Mouse (Mus musculus) forebrain, embryonic 15.5 days (tissue): ENCODE data around the gene Csk. TPM values are rescaled to one million over a fixed set of nuclear protein-coding genes. Genes with fewer than 3 reads are reported as not detected.
A peak's percentile ranks its signal among the peaks of the same experiment; 100 is the strongest.

Experiments
- ATAC-seq: fragments of 200-750 bp; cut with Nextera tagmentation; replicated peaks from 2 replicates; pipeline ENCODE4 v1.8.0; 2017; ENCODE audit warnings: mild to moderate bottlenecking, moderate TSS enrichment, moderate library complexity
- H3K27ac ChIP-seq: fragments of 300-500 bp; sonication (generic); replicated peaks from 2 replicates; pipeline ENCODE4 v1.5.1; 2015; ENCODE audit warnings: mild to moderate bottlenecking, inconsistent platforms
- H3K27me3 ChIP-seq: fragments of 300-500 bp; sonication (generic); 2 replicates; pipeline ENCODE4 v1.6.1; 2015; ENCODE audit warnings: inconsistent platforms
- H3K36me3 ChIP-seq: fragments of 300-500 bp; sonication (generic); 2 replicates; pipeline ENCODE4 v1.6.1; 2015; ENCODE audit warnings: mild to moderate bottlenecking, inconsistent platforms
- H3K4me1 ChIP-seq: fragments of 300-500 bp; sonication (generic); 2 replicates; pipeline ENCODE4 v1.6.1; 2015; ENCODE audit warnings: inconsistent platforms
- H3K4me2 ChIP-seq: fragments of 300-500 bp; sonication (generic); replicated peaks from 2 replicates; pipeline ENCODE4 v1.6.1; 2015; ENCODE audit warnings: mild to moderate bottlenecking, inconsistent platforms
- H3K4me3 ChIP-seq: fragments of 300-500 bp; sonication (generic); 2 replicates; pipeline ENCODE4 v1.5.1; 2015; ENCODE audit warnings: mild to moderate bottlenecking, inconsistent platforms
- H3K9ac ChIP-seq: fragments of 300-500 bp; sonication (generic); replicated peaks from 2 replicates; pipeline ENCODE4 v1.6.1; 2015; ENCODE audit warnings: mild to moderate bottlenecking, inconsistent platforms
- H3K9me3 ChIP-seq: fragments of 300-500 bp; sonication (generic); 2 replicates; pipeline ENCODE4 v1.6.1; 2016; ENCODE audit warnings: inconsistent platforms
- WGBS: fragments of 180-500 bp; shearing (Covaris S2); methylation state at CpG from one replicate; pipeline ENCODE4 v1.1.7; 2015; ENCODE audit warnings: mixed read lengths; 5-methylcytosine and 5-hydroxymethylcytosine counted together
- polyA plus RNA-seq: library from polyadenylated mRNA; unstranded; fragments of >200 nt; fragmentation: Nextera tagmentation; extraction: Ambion mirVana; gene quantifications from 2 replicates; pipeline ENCODE4 v1.2.1, GENCODE M21; 2015

Gene Csk
- polyA plus RNA-seq, 1 experiment from 2014 or later: 41.7 TPM

DNA sequence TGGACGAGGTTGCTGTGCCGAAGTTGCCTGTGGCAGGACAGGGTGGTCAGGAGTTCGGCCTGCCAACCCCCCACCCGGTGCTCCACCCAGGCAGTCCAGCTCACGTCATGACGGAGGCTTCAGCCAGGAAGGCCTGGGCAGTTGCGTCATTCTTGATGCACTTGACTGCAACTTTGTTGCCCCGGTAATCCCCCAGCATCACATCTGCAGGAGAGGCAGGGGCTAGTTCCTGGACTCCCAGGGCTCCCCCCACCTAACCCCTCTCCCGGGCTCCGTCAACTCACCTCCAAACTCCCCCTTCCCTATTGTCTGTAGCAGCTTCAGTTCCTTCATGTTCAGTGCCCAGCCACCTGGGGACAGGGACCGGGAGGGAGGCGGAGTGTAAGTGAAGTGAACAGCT lies 24.7 kb downstream of the Csk start:
- no peaks in the 10 kb centered on the region for H3K27me3 ChIP-seq
- no peak overlapping the region for H3K27ac ChIP-seq
- no peak overlapping the region for H3K4me3 ChIP-seq
- H3K36me3 ChIP-seq: peaks cover 65% of the 10 kb centered on the region
- no peak overlapping the region for H3K9ac ChIP-seq
- no peak overlapping the region for H3K4me2 ChIP-seq
- WGBS: 90% methylated on average over 12 of the region's 12 CpGs
- H3K9me3 ChIP-seq: no peaks in the 10 kb centered on the region
- H3K4me1 ChIP-seq: peaks cover 6% of the 10 kb centered on the region; the same call in 1 of the 2 replicates
- no peak for ATAC-seq

DNA sequence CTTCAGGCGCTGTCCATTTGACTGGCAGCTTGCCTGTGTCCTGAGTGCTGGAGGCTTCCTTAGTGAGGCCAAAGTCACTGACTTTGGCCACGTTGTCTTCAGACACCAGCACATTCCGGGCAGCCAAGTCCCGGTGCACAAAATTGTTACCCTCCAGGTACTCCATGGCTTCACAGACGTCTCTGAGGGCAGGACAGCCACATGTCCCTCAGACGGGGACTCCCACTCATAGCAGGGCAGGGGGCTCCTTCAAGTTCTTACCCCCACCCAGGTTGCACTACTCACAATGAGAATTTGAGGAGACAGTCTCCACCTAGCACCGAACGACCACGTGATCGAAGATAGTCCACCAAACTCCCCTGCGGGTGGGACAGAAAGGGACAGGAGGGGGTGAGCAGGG lies 25.5 kb downstream of the Csk start:
- H3K4me3 ChIP-seq: no peak overlapping the region
- H3K9me3 ChIP-seq: no peaks in the 10 kb centered on the region
- peaks cover 65% of the 10 kb centered on the region for H3K36me3 ChIP-seq
- no peak for ATAC-seq
- no peak overlapping the region for H3K9ac ChIP-seq
- WGBS: 91% methylated on average over 11 of the region's 11 CpGs
- H3K27ac ChIP-seq: no peak overlapping the region
- H3K27me3 ChIP-seq: no peaks in the 10 kb centered on the region
- no peaks in the 10 kb centered on the region for H3K4me1 ChIP-seq
- H3K4me2 ChIP-seq: no peak overlapping the region

DNA sequence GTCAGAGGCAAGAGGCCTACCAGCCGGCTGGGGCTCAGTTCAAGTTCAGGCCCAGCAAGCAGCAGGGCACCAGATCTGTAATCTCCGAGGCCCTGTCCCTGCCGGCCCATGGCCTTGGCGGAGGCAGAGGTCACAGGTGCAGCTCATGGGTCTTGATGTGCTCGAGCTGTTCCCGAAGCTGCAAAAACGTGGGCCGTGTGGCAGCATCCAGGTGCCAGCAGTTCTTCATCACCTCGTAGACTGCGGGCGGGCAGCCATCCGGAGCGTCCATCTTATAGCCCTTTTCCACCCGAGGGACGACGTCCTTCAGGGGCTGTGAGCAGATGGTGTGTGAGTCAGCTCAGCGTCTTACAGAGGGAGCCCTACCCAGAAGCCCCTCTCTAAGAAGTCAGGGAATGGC lies 26.2 kb downstream of the Csk start:
- Histone ChIP-seq H3K9ac (no peak overlapping the region), H3K9me3 (no peaks in the 10 kb centered on the region), H3K4me1 (no peaks in the 10 kb centered on the region), H3K36me3 (peaks cover 65% of the 10 kb centered on the region), H3K4me2 (no peak overlapping the region), H3K27ac (no peak overlapping the region), H3K4me3 (no peak overlapping the region), H3K27me3 (no peaks in the 10 kb centered on the region)
- ATAC-seq: no peak
- WGBS: 94% methylated on average over 17 of the region's 17 CpGs

DNA sequence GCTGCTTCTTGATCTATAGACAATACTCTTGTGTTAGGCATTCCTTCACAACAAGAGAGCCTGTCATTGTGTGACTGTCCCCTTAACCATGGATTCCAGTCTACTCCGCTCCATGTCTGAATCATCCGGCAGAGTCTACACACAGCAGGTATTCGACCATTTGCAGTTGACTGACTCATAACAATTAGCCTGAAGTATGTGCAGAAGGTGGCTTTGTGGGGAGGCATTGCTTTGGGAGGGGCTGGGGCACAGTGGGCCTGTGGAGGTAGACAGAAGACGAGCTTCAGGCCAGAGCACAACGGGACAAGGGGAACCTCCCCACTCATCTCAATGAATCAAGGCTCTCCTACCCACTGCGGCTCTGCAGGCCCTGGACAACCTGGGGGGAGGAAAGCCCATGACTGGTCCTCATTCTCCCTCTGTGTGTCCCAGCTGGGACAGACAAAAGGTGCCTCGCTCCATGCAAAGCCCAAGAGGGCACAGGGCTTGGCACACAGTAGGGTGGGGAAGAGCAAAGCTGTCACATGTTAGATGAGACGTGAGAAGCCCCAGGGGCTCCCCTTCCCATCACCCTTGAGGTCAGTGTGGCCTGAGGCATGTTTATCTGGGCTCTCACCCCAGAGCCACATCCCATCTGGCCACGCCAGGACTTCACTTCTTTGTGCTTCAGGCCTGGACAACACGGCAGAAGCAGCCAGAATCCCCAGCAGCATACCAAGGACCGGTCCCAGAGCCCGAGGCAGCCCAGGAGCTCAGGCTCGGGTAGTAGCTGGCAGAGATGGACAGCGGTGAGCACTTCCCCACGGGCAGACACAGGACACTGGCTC lies 27.5 kb downstream of the Csk start:
- Histone ChIP-seq H3K27ac (no peak overlapping the region), H3K9ac (no peak overlapping the region)
- WGBS: 73% methylated on average over 15 of the region's 15 CpGs

DNA sequence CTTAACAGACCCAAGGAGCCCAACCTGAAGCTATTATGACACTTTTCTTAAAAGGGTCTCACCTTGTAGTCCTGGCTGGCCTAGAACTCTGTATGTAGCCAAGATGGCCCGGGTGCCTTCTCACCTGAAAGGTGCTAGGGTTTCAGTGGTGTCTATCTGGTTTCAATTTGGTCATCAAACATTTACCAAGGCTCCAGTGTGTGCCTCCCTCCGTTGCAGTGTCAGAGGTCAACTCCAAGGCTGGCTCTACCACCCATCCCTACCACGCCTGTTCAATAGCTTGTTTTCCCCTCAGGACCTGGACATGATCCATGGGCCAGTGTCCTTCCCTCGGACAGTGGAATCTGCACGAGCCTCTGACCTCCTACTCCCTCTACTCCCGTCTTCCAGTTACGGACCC lies 29.1 kb downstream of the Csk start:
- no peak overlapping the region for H3K4me3 ChIP-seq
- no peaks in the 10 kb centered on the region for H3K4me1 ChIP-seq
- no peak overlapping the region for H3K9ac ChIP-seq
- no peaks in the 10 kb centered on the region for H3K9me3 ChIP-seq
- no peaks in the 10 kb centered on the region for H3K27me3 ChIP-seq
- no peak overlapping the region for H3K4me2 ChIP-seq
- no peak for ATAC-seq
- H3K36me3 ChIP-seq: peaks cover 48% of the 10 kb centered on the region
- 90% methylated on average over 7 of the region's 7 CpGs for WGBS
- no peak overlapping the region for H3K27ac ChIP-seq

More for the DNA sequence above, 27.5 kb downstream of the Csk start:
- ATAC-seq: no peak
- Histone ChIP-seq H3K4me1 (no peaks in the 10 kb centered on the region), H3K4me2 (no peak overlapping the region), H3K27me3 (no peaks in the 10 kb centered on the region), H3K4me3 (no peak overlapping the region), H3K9me3 (no peaks in the 10 kb centered on the region), H3K36me3 (peaks cover 63% of the 10 kb centered on the region)

DNA sequence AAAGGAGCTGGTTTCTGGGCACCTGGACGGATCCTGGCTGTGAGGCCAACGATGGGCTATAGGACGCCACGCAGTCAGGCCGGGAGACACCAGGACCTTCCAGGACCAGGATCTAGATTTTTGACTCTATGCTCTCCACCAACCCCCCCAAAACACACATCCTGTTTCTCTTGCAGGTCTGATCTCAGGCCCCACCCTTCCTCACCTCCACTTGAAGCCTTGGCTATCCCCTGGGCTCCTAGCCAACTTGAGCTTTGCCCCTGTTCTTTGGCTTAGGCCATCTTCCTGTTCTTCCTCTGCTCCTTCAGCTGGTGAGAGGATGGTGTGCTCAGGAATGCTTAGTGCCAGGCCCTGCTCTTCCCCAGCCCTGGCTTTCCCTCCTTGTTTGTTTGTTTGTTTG lies 32.8 kb downstream of the Csk start, which contains the start of gene Lman1l:
Gene Lman1l, minus strand, starts transcription at position 101 of the 400 bp plus-strand sequence.
- Histone ChIP-seq H3K27me3 (no peaks in the 10 kb centered on the region), H3K36me3 (peaks cover 12% of the 10 kb centered on the region), H3K9me3 (no peaks in the 10 kb centered on the region), H3K9ac (no peak within 1 kb of the TSS), H3K4me2 (no peak within 1 kb of the TSS), H3K4me1 (no peaks in the 10 kb centered on the region), H3K4me3 (no peak within 1 kb of the TSS), H3K27ac (no peak within 1 kb of the TSS)
- 95% methylated on average over 5 of the region's 5 CpGs for WGBS
- ATAC-seq: no peak

DNA sequence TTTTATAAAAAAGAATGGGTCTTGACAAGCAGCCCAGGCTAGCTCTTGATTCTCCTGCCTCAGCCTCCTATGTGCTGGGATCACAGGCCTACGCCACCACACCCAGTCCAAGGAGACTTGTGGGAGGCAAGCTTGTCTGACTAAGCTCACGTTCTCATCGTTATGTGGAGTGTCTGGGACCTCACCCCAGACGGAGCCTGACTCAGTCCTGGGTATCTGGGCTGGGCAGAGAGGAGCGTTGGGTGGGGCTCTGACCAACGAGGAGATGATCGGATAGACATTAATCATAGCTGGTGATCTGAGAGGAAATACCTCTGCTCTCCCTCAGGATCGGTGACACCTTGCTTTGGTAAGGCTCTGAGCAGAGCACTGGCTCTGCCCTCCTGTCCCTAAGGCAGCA lies 34.6 kb downstream of the Csk start:
- H3K4me1 ChIP-seq: no peaks in the 10 kb centered on the region
- H3K9me3 ChIP-seq: no peaks in the 10 kb centered on the region
- H3K27me3 ChIP-seq: no peaks in the 10 kb centered on the region
- no peak overlapping the region for H3K4me2 ChIP-seq
- no peak overlapping the region for H3K9ac ChIP-seq
- no peak overlapping the region for H3K4me3 ChIP-seq
- no peak for ATAC-seq
- WGBS: 84% methylated on average over 8 of the region's 8 CpGs
- H3K36me3 ChIP-seq: no peaks in the 10 kb centered on the region
- no peak overlapping the region for H3K27ac ChIP-seq

DNA sequence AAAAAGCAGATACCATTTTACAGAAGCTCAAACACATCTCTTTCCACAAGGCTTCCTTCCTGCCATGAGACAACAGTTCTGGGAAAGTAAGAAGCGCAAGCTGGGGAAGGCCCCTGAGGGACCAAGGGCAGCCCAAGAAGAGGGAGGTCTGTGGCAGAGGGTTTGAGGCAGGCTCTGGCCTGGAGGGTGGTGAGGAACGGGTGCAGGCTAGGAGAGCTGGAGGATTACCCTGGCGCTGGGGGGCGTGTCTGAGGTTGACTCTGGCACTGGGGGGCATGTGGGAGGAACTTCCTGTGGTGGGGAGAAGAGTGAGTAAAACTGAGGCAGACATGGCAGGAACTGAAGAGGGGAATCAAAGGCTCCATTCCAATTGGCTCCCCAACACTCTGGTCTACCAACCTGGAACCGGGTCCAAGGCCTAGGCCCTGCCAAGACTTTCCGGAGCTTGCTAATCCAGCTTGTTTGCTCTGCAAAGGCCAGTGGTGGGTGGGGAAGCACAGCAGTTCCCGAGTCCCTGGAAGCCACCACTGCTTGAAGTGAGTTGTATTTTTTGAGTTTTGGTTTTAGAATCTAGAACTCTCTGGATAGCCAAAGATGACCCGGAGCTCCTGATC lies 35.8 kb downstream of the Csk start:
- H3K27me3 ChIP-seq: no peaks in the 10 kb centered on the region
- ATAC-seq: no peak
- no peaks in the 10 kb centered on the region for H3K36me3 ChIP-seq
- no peak overlapping the region for H3K4me2 ChIP-seq
- H3K9me3 ChIP-seq: no peaks in the 10 kb centered on the region
- WGBS: 76% methylated on average over 8 of the region's 8 CpGs
- no peak overlapping the region for H3K27ac ChIP-seq
- no peak overlapping the region for H3K9ac ChIP-seq
- no peak overlapping the region for H3K4me3 ChIP-seq
- H3K4me1 ChIP-seq: no peaks in the 10 kb centered on the region

DNA sequence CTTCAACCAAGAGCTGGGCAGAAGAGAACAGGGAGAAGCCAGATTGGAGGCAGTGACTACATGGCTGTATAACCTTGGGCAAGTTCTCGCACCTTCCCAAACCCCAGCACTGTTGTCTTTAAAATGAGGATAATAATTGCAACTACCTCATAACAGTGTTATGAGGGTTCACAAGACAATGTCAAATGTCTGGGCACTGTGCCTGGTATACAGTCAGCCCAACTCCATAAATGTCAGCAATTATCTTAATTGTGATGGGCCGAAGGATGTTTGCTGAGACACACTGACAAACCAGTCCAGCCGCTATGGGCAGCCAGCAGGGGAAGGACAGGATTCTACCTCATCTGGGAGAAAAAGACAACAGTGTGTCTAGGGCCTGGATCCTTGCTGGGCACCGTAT lies 38.6 kb downstream of the Csk start:
- no peak overlapping the region for H3K4me3 ChIP-seq
- no peaks in the 10 kb centered on the region for H3K36me3 ChIP-seq
- ATAC-seq: no peak
- 84% methylated on average over 4 of the region's 4 CpGs for WGBS
- H3K9ac ChIP-seq: no peak overlapping the region
- H3K27ac ChIP-seq: no peak overlapping the region
- H3K9me3 ChIP-seq: no peaks in the 10 kb centered on the region
- no peak overlapping the region for H3K4me2 ChIP-seq
- no peaks in the 10 kb centered on the region for H3K27me3 ChIP-seq
- peaks cover 13% of the 10 kb centered on the region for H3K4me1 ChIP-seq

DNA sequence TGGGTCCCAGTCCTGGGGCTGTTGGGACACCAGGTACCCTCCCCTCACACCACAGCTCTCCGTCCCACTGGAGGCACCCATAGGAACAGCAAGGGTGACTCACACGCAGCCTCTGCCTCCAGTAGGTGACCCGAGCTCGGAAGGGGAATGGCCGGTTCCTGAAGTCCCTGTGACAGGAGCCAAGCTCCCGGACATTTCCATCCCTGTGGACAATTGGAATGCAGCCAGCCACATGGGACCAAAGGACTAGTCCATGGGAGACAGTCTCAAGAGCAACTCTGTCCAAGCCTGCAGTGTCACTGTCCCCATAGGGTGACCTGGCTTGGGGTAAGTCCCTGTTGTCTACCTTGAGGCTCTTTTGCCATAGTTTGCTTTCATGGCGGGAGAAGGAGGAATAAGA lies 39.5 kb downstream of the Csk start:
- Histone ChIP-seq H3K36me3 (no peaks in the 10 kb centered on the region), H3K4me3 (no peak overlapping the region), H3K9ac (no peak overlapping the region), H3K4me1 (peaks cover 13% of the 10 kb centered on the region), H3K4me2 (no peak overlapping the region), H3K27ac (no peak overlapping the region), H3K9me3 (no peaks in the 10 kb centered on the region), H3K27me3 (no peaks in the 10 kb centered on the region)
- ATAC-seq: no peak
- 86% methylated on average over 7 of the region's 7 CpGs for WGBS

DNA sequence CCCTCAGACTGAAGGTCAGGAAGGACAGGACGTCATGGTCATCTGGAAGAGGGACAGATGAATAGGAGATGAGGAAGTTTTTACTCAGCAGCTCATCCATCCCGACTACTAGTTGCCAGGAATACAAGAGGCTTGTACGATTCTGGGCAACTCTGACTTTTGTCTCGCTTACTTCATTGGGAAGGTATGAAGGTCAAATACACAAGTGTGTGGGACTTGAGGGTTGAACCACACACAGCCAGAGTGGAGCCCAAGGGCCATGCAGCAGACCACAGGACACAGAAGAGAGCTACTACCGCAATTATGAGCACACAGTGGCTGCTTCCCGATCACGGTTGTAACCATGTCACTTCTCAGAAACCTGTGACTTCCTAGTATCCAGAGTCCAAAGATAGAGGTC lies 40.8 kb downstream of the Csk start:
- Histone ChIP-seq H3K4me3 (no peak overlapping the region), H3K4me1 (peaks cover 13% of the 10 kb centered on the region), H3K9me3 (no peaks in the 10 kb centered on the region), H3K36me3 (no peaks in the 10 kb centered on the region), H3K9ac (no peak overlapping the region), H3K27me3 (no peaks in the 10 kb centered on the region), H3K27ac (no peak overlapping the region), H3K4me2 (no peak overlapping the region)
- WGBS: 84% methylated on average over 7 of the region's 7 CpGs
- no peak for ATAC-seq

DNA sequence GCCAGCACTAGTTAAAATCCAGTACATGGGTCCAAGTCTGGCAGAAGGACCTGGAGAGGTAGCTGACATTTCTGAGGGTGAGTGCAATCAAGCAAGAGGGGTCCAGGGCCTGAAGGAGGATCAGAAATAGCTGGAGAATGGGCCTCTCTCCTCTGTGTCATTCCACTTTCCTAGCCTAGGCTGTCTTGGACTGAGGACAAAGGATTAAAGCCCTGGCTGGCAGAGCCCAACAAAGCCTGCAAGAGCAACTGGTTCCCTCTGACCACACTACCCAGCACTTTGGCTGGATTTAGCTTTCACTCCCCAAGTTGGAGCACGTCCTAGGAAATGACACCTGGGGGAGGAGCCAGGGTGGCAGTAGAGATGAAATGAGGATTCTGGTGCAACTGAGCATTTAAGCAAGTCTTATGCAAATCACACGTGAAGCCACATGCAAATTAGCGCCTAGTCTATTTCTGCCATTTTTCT lies 43.0 kb downstream of the Csk start:
- peaks cover 21% of the 10 kb centered on the region for H3K4me1 ChIP-seq
- no peaks in the 10 kb centered on the region for H3K9me3 ChIP-seq
- peak; percentile 82 for ATAC-seq
- H3K27ac ChIP-seq: peak overlapping the region; percentile 69
- H3K36me3 ChIP-seq: no peaks in the 10 kb centered on the region
- H3K27me3 ChIP-seq: peaks cover 7% of the 10 kb centered on the region; the same call in 1 of the 2 replicates
- no peak overlapping the region for H3K9ac ChIP-seq
- WGBS: 34% methylated on average over 3 of the region's 3 CpGs
- no peak overlapping the region for H3K4me3 ChIP-seq
- H3K4me2 ChIP-seq: no peak overlapping the region
